Mouse (Mus musculus) erythroblast, adult 5-6 weeks (primary cell): ENCODE measurements around the gene Scarb1. TPM values are rescaled to one million over a fixed set of nuclear protein-coding genes. Genes with fewer than 3 reads are reported as not detected.

Source experiments
- ATAC-seq: replicated peaks from 2 replicates; pipeline ENCODE4 v1.8.0; 2016; ENCODE audit warnings: moderate number of reproducible peaks, mild to moderate bottlenecking, moderate TSS enrichment, inconsistent platforms; ENCODE audit not compliant: poor library complexity, low FRiP score, severe bottlenecking
- total RNA-seq, 2 experiments: library from RNA; stranded (forward) in 1 of 2; stranded (reverse) in 1 of 2; fragments of 150-400 nt in 1 of 2; fragments of 200-764, 138-1000 nt in 1 of 2; gene quantifications; 2 replicates each; pipeline versions ENCODE4 v1.2.3 to v1.2.4; 2015 to 2017; ENCODE audit warnings: low replicate concordance in 2 of 2

Scarb1 gene
- total RNA-seq, 2 experiments from 2014 or later, result 16.6 to 20.9 TPM

GRCm38 (mm10) chr5:125368156-125368555 lies 27.3 kb upstream of the Scarb1 start:
- ATAC-seq, result no peak

- no peak for ATAC-seq
Observed at GRCm38 (mm10) chr5:125364851-125365429, 24.0 kb upstream of the Scarb1 start.

GRCm38 (mm10) chr5:125363894-125364293 lies 23.0 kb upstream of the Scarb1 start:
- ATAC-seq, result no peak

GRCm38 (mm10) chr5:125360981-125361510 lies 20.2 kb upstream of the Scarb1 start:
- no peak for ATAC-seq

- ATAC-seq, result no peak
Observed at GRCm38 (mm10) chr5:125360566-125360965, 19.7 kb upstream of the Scarb1 start.

- no peak for ATAC-seq
Observed at GRCm38 (mm10) chr5:125358270-125358608, 17.3 kb upstream of the Scarb1 start.

- ATAC-seq, result no peak
Observed at GRCm38 (mm10) chr5:125357543-125358269, 16.8 kb upstream of the Scarb1 start.

- ATAC-seq, result no peak
Observed at GRCm38 (mm10) chr5:125355650-125356049, 14.8 kb upstream of the Scarb1 start.

GRCm38 (mm10) chr5:125354885-125355492 lies 14.1 kb upstream of the Scarb1 start:
- no peak for ATAC-seq

GRCm38 (mm10) chr5:125352781-125353294 lies 11.9 kb upstream of the Scarb1 start:
- ATAC-seq, result no peak

GRCm38 (mm10) chr5:125351939-125352338 lies 11.0 kb upstream of the Scarb1 start:
- ATAC-seq, result no peak

GRCm38 (mm10) chr5:125351057-125351456 lies 10.2 kb upstream of the Scarb1 start:
- no peak for ATAC-seq

- no peak for ATAC-seq
Observed at GRCm38 (mm10) chr5:125349391-125349790, 8.5 kb upstream of the Scarb1 start.

- ATAC-seq, result peak; percentile 70
Observed at GRCm38 (mm10) chr5:125348487-125348886, 7.6 kb upstream of the Scarb1 start.

GRCm38 (mm10) chr5:125348067-125348466 lies 7.2 kb upstream of the Scarb1 start:
- ATAC-seq, result no peak

- ATAC-seq, result no peak
Observed at GRCm38 (mm10) chr5:125344296-125344695, 3.4 kb upstream of the Scarb1 start.

- ATAC-seq, result peak; percentile 70
Observed at GRCm38 (mm10) chr5:125341459-125342090, 681 bp upstream of the Scarb1 start.

- peak; percentile 48 for ATAC-seq
Observed at GRCm38 (mm10) chr5:125339851-125340531, 903 bp downstream of the Scarb1 start.

GRCm38 (mm10) chr5:125339108-125339751 lies 1.7 kb downstream of the Scarb1 start:
- no peak for ATAC-seq
